Mouse (Mus musculus): ENCODE results near the gene Kalrn.
"Not testable (repeated sequence)": the region's sequence is repeated elsewhere in the genome, so short reads cannot be mapped to it uniquely, and the experiment has no call there.

The Kalrn gene

DNA sequence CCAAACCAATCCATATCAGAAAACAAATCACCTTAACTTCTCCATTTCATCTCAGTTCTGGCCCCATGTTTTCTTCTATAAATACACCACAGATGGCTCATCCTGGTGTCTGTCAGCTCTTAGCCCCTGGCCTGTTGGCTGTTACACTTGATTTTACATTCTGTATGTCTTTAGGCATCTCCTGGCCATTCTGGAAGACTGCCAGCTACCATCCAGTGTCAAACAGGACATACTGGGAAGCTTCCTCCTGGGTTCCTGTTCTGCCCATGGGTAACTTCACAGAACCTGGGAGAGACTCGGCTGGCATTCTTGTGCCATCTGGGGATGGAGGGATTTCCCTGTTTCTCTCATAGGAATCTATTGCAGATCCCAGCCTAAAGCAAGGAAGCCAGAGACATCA, 261.8 kb downstream of the Kalrn start:
- in situ Hi-C loops (cut with MboI) = no loop called here

DNA sequence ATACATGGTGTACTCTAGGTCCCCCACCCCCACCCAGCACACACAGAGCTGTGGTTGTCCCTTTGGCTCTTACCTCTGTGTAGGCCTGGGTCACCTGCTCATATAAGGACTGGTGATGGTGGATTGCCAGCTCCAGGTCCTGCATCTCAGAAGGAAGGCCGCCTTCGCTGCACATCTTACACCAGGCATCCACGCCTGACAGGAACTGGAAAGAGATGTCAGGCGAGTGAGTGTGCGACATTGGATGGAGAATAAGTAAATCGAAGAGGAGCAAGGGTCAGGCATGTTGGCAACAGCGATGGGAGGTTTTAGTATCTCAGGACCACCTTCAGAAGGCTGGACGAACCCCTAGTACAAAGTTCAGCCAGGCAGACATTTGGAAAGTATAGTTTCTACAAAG, 263.0 kb downstream of the Kalrn start:
- in situ Hi-C loops (cut with MboI) = no loop called here

DNA sequence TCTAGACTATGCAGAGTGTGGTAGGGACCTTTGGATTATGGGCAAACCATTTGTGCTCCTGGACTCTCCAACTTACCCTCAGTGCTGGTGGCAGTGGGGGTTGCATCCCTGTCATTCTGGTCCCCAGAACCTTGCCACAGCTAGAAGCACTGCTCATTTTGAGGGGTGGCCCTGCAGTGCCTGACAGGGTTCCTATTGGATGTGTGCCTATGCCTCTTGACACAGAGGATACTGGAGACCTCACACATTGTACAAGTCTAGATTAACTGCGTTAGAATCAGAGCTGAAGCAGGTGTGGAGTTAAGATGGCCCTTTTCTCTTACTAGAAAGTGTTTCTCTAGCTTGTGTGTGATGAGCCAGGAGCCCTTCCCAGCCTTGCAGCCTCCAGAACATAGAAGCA, 265.0 kb downstream of the Kalrn start:
- in situ Hi-C loops (cut with MboI) = no loop called here

DNA sequence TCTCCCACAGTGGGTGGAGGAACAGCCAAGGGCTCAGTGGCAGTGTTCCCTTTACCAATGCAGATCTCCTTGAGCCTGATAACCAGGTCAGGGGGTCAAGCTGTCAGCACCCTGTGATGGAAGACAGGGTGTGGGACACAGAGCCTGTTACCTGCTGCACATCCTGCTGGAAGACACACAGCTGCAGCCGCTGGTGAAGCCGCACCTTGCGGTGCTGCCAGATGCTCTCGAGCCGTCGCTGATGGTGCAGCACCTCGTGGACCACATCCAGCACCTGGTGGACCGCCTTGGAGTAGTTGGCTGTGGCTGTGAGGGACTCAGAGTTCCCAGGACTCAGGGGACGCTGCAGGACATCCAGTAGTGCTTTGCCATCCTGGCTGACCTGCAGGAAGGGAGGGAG, 265.9 kb downstream of the Kalrn start:
- in situ Hi-C loops (cut with MboI) = no loop called here

GRCm38 (mm10) chr16:34305586-34305985, 267.7 kb downstream of the Kalrn start:
- in situ Hi-C loops (cut with MboI) = no loop called here

GRCm38 (mm10) chr16:34303818-34304217, 269.5 kb downstream of the Kalrn start:
- in situ Hi-C loops (cut with MboI) = not testable (repeated sequence)

DNA sequence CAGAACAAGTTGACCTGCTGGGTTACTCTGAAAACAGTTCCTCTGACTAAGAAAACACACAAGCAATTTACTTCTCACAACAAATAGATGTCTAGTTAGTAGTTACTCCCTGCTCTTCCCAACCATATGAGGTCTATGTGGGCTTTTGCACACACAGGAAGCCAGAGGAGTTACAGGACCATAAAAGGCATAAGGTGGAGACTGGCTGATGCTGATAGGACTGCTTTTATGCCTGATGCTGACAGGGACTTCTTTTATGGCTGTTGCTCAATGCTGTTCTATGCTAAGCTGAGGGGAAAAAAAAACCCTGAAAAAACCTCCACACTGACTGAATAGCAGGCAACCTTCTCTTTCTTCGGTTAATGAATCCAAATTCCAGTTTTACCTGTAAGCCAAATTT, 270.8 kb downstream of the Kalrn start:
- in situ Hi-C loops (cut with MboI) = no loop called here

- in situ Hi-C loops (cut with MboI) = no loop called here
Observed at GRCm38 (mm10) chr16:34302063-34302462, 271.3 kb downstream of the Kalrn start.

- in situ Hi-C loops (cut with MboI) = no loop called here
Observed at GRCm38 (mm10) chr16:34299226-34299625, 274.1 kb downstream of the Kalrn start.

- in situ Hi-C loops (cut with MboI) = no loop called here
Observed at GRCm38 (mm10) chr16:34297911-34298682, 275.2 kb downstream of the Kalrn start.

- in situ Hi-C loops (cut with MboI) = no loop called here
Observed at GRCm38 (mm10) chr16:34294568-34294967, 278.8 kb downstream of the Kalrn start.

GRCm38 (mm10) chr16:34293675-34294074, 279.7 kb downstream of the Kalrn start:
- in situ Hi-C loops (cut with MboI) = no loop called here

DNA sequence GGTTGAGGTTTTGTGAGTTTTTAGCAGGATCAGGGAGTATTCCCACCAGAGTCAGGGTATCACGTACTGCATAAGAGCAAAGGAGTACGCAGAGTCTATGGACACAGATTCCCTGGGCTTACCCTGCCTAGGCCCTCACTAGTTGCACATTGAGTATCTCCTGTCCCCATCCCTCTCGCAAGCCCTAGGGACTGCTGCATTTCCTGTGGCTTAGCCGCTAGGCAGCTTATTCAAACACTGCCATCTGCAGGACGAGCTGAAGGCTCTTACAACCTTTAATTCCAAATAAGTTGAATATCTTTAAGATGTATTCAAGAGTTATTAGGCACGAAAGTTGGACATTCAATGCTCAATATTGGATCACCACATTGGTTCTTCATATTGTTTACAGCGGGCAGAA, 283.7 kb downstream of the Kalrn start:
- in situ Hi-C loops (cut with MboI) = no loop called here

DNA sequence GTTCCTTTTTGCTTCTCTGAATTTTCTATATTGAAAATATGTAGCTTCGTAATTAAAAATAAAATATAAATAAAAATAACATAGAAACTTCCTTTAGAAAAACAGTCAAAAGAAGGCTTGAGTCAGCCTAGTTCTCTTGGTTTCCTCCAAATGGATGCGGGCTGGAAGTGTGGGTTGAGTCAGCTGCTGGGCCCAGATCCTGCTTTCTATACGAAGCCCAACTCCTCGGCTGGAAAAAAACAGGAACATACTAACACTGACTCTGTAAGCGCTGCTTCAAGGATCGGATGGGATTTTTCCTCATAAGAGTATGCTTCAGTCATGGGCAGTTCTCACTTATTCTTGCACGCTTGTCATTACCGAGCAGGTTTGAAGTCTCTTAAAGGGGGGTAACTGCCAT, 291.3 kb downstream of the Kalrn start:
- in situ Hi-C loops (cut with MboI) = no loop called here

- in situ Hi-C loops (cut with MboI) = no loop called here
Observed at GRCm38 (mm10) chr16:34279654-34280383, 293.5 kb downstream of the Kalrn start.

GRCm38 (mm10) chr16:34278249-34278790, 295.0 kb downstream of the Kalrn start:
- in situ Hi-C loops (cut with MboI) = no loop called here

- in situ Hi-C loops (cut with MboI) = no loop called here
Observed at GRCm38 (mm10) chr16:34274607-34275006, 298.7 kb downstream of the Kalrn start.

DNA sequence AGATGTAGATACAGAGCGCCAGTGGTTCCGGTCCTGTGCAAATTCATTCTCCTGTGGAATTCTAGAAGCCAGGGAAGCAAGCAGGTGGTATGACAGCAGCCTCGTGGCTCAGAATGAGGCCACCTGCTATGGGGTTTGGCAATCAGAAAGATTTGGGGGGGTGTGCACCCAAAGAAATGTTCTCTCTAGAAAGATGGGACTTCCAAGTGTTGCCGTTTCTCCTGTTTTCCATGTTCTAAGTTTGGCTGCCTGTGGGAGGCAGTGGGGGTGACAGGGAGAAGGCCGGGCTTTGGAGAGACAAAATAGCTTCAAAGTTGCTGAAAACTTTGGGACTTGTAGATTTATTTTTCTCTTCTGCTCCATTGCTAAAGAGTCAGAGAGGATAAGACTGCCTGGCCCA, 301.9 kb downstream of the Kalrn start:
- in situ Hi-C loops (cut with MboI) = no loop called here

- in situ Hi-C loops (cut with MboI) = no loop called here
Observed at GRCm38 (mm10) chr16:34270681-34271080, 302.7 kb downstream of the Kalrn start.

DNA sequence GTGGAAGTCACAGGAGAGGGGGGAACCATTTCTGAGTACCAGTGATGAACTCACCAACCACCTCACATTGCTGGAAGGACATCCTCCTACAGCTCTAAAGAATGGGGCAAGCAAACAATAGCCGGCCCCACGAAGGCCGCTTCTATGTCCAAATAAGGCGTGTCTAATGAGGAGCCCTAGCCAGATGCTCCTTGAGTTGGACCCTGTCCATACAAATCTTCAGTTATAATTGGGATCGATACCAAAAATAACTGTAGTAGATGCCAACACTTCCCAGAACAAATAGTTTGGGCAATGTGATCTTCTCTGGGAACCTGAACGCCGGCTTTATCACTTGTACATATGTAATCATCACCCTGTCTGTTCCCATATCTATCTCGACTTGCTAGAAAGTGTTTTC, 303.7 kb downstream of the Kalrn start:
- in situ Hi-C loops (cut with MboI) = no loop called here

- in situ Hi-C loops (cut with MboI) = no loop called here
Observed at GRCm38 (mm10) chr16:34267751-34268150, 305.6 kb downstream of the Kalrn start.

GRCm38 (mm10) chr16:34264671-34265070, 308.7 kb downstream of the Kalrn start:
- in situ Hi-C loops (cut with MboI) = no loop called here
